Mouse (Mus musculus): ENCODE results near the gene Bcorl1. TPM values are rescaled to one million over a fixed set of nuclear protein-coding genes. Genes with fewer than 3 reads are reported as not detected.
A peak's percentile ranks its signal among the peaks of the same experiment; 100 is the strongest.

The Bcorl1 gene
- polyA plus RNA-seq, 1 experiment from 2014 or later, result 7.6 TPM

- peaks cover 6% of the 10 kb centered on the region; the same call in 1 of the 2 replicates for H3K4me1 ChIP-seq (replicated peaks)
- H3K4me2 ChIP-seq, result peak overlapping the region; percentile 48
- peak overlapping the region; percentile 40 for H3K4me3 ChIP-seq
- H3K9ac ChIP-seq, result 0 out of 2 replicates have a peak overlapping the region, but pooled peaks have one; percentile 39
- H3K27ac ChIP-seq, result no peak overlapping the region
- H3K9me3 ChIP-seq, result no peaks in the 10 kb centered on the region
- ATAC-seq (ENCODE audit: low FRiP score), result peak; percentile 49
- 16% methylated on average over 42 of the region's 91 CpGs for WGBS
- H3K27me3 ChIP-seq, result peaks cover 54% of the 10 kb centered on the region
- H3K36me3 ChIP-seq, result no peaks in the 10 kb centered on the region
Observed at GRCm38 (mm10) chrX:48453736-48454494, 112.8 kb downstream of the Bcorl1 start.

- Histone ChIP-seq H3K4me2 (peak overlapping the region; percentile 48), H3K4me1 (replicated peaks) (peaks cover 6% of the 10 kb centered on the region; the same call in 1 of the 2 replicates), H3K9me3 (no peaks in the 10 kb centered on the region)
Observed at GRCm38 (mm10) chrX:48454495-48454878, 113.3 kb downstream of the Bcorl1 start.

GRCm38 (mm10) chrX:48455018-48455417 is 113.9 kb downstream of the Bcorl1 start:
- Histone ChIP-seq H3K9ac (no peak overlapping the region), H3K9me3 (no peaks in the 10 kb centered on the region), H3K4me3 (no peak overlapping the region), H3K4me2 (no peak overlapping the region), H3K36me3 (no peaks in the 10 kb centered on the region), H3K27ac (no peak overlapping the region), H3K27me3 (peaks cover 51% of the 10 kb centered on the region), H3K4me1 (replicated peaks) (peaks cover 6% of the 10 kb centered on the region; the same call in 1 of the 2 replicates)
- WGBS, result 37% methylated on average over 9 of the region's 9 CpGs
- no peak for ATAC-seq (ENCODE audit: low FRiP score)

More at GRCm38 (mm10) chrX:48454495-48454878, 113.3 kb downstream of the Bcorl1 start:
- WGBS, result 29% methylated on average over 21 of the region's 21 CpGs
- ATAC-seq (ENCODE audit: low FRiP score), result peak; percentile 32
- peak overlapping the region; percentile 40 for H3K4me3 ChIP-seq
- H3K9ac ChIP-seq, result no peak overlapping the region
- H3K36me3 ChIP-seq, result no peaks in the 10 kb centered on the region
- no peak overlapping the region for H3K27ac ChIP-seq
- H3K27me3 ChIP-seq, result peaks cover 54% of the 10 kb centered on the region

GRCm38 (mm10) chrX:48456956-48457355 is 115.8 kb downstream of the Bcorl1 start:
- Histone ChIP-seq H3K27ac (no peak overlapping the region), H3K4me3 (no peak overlapping the region), H3K9ac (no peak overlapping the region), H3K4me1 (replicated peaks) (peaks cover 6% of the 10 kb centered on the region; the same call in 1 of the 2 replicates), H3K9me3 (no peaks in the 10 kb centered on the region), H3K27me3 (peaks cover 41% of the 10 kb centered on the region), H3K4me2 (no peak overlapping the region), H3K36me3 (no peaks in the 10 kb centered on the region)
- no peak for ATAC-seq (ENCODE audit: low FRiP score)
- 68% methylated on average over 6 of the region's 6 CpGs for WGBS

Other genes starting within 250 kb of the Bcorl1 start
- gene Xpnpep2, start 232.6 kb upstream of the Bcorl1 start, polyA plus RNA-seq (2015; fragmentation: Nextera tagmentation; extraction: Ambion mirVana), result 0.69 and 0.78 TPM in 2 replicates
- 1.1 and 1.3 TPM in 2 replicates for gene Sash3, start 194.9 kb upstream of the Bcorl1 start, polyA plus RNA-seq (2015; fragmentation: Nextera tagmentation; extraction: Ambion mirVana)
- 9.6 and 10.0 TPM in 2 replicates for gene Zdhhc9, start 132.5 kb upstream of the Bcorl1 start, polyA plus RNA-seq (2015; fragmentation: Nextera tagmentation; extraction: Ambion mirVana)
- 16.3 and 19.1 TPM in 2 replicates for gene Utp14a, start 84.5 kb upstream of the Bcorl1 start, polyA plus RNA-seq (2015; fragmentation: Nextera tagmentation; extraction: Ambion mirVana)
- 0.69 and 0.84 TPM in 2 replicates for gene Elf4, start 121.8 kb downstream of the Bcorl1 start, polyA plus RNA-seq (2015; fragmentation: Nextera tagmentation; extraction: Ambion mirVana)
- gene Aifm1, start 172.2 kb downstream of the Bcorl1 start, polyA plus RNA-seq (2015; fragmentation: Nextera tagmentation; extraction: Ambion mirVana), result 43.1 and 45.7 TPM in 2 replicates
- gene Rab33a, start 177.9 kb downstream of the Bcorl1 start, polyA plus RNA-seq (2015; fragmentation: Nextera tagmentation; extraction: Ambion mirVana), result 86.1 and 94.1 TPM in 2 replicates

Data from hindbrain, embryonic 13.5 days (tissue).